Mouse (Mus musculus) midbrain, embryonic 15.5 days (tissue): ENCODE data around the gene Ttc33. TPM values are rescaled to one million over a fixed set of nuclear protein-coding genes. Genes with fewer than 3 reads are reported as not detected.
A peak's percentile ranks its signal among the peaks of the same experiment; 100 is the strongest.
"Not testable (repeated sequence)": the region's sequence is repeated elsewhere in the genome, so short reads cannot be mapped to it uniquely, and the experiment has no call there.

ENCODE experiments used
- ATAC-seq: fragments of 200-750 bp; cut with Nextera tagmentation; replicated peaks from 2 replicates; pipeline ENCODE4 v1.8.0; 2017; ENCODE audit warnings: moderate TSS enrichment
- H3K27ac ChIP-seq: fragments of 300-500 bp; sonication (generic); 2 replicates; pipeline ENCODE4 v1.5.1; 2015; ENCODE audit warnings: mild to moderate bottlenecking, inconsistent platforms
- H3K27me3 ChIP-seq: fragments of 300-500 bp; sonication (generic); replicated peaks from 2 replicates; pipeline ENCODE4 v1.6.1; 2015; ENCODE audit warnings: inconsistent platforms
- H3K36me3 ChIP-seq: fragments of 300-500 bp; sonication (generic); replicated peaks from 2 replicates; pipeline ENCODE4 v1.6.1; 2015; ENCODE audit warnings: inconsistent platforms
- H3K4me1 ChIP-seq: fragments of 300-500 bp; sonication (generic); 2 replicates; pipeline ENCODE4 v1.6.1; 2015; ENCODE audit warnings: inconsistent platforms
- H3K4me2 ChIP-seq: fragments of 300-500 bp; sonication (generic); 2 replicates; pipeline ENCODE4 v1.6.1; 2015; ENCODE audit warnings: inconsistent platforms, mild to moderate bottlenecking, moderate library complexity
- H3K4me3 ChIP-seq: fragments of 300-500 bp; sonication (generic); 2 replicates; pipeline ENCODE4 v1.5.1; 2015; ENCODE audit warnings: mild to moderate bottlenecking, inconsistent platforms
- H3K9ac ChIP-seq: fragments of 300-500 bp; sonication (generic); 2 replicates; pipeline ENCODE4 v1.6.1; 2015; ENCODE audit warnings: mild to moderate bottlenecking, inconsistent platforms
- H3K9me3 ChIP-seq: fragments of 300-500 bp; sonication (generic); 2 replicates; pipeline ENCODE4 v1.6.1; 2016; ENCODE audit warnings: inconsistent platforms
- WGBS: fragments of 180-500 bp; shearing (Covaris S2); methylation state at CpG from one replicate; pipeline ENCODE4 v1.1.7; 2015; ENCODE audit warnings: mixed read lengths; 5-methylcytosine and 5-hydroxymethylcytosine counted together
- polyA plus RNA-seq: library from polyadenylated mRNA; unstranded; fragments of >200 nt; fragmentation: Nextera tagmentation; extraction: Ambion mirVana; gene quantifications from 2 replicates; pipeline ENCODE4 v1.2.1, GENCODE M21; 2015

The Ttc33 gene
- polyA plus RNA-seq, 1 experiment from 2014 or later: 56.1 TPM

GRCm38 (mm10) chr15:5189504-5190093 is 4.3 kb downstream of the Ttc33 start:
- peaks cover 11% of the 10 kb centered on the region for H3K4me1 ChIP-seq
- no peak for ATAC-seq
- no peaks in the 10 kb centered on the region for H3K27me3 ChIP-seq
- H3K4me2 ChIP-seq: no peak overlapping the region
- WGBS: 78% methylated on average over 10 of the region's 10 CpGs
- H3K4me3 ChIP-seq: no peak overlapping the region
- no peak overlapping the region for H3K27ac ChIP-seq
- 0 out of 2 replicates have a peak, but pooled peaks cover 9% of the 10 kb centered on the region for H3K36me3 ChIP-seq
- no peaks in the 10 kb centered on the region for H3K9me3 ChIP-seq
- no peak overlapping the region for H3K9ac ChIP-seq

GRCm38 (mm10) chr15:5193833-5194232 is 8.5 kb downstream of the Ttc33 start:
- Histone ChIP-seq H3K9me3 (no peaks in the 10 kb centered on the region), H3K9ac (no peak overlapping the region), H3K27me3 (no peaks in the 10 kb centered on the region), H3K27ac (no peak overlapping the region), H3K36me3 (0 out of 2 replicates have a peak, but pooled peaks cover 9% of the 10 kb centered on the region), H3K4me1 (no peaks in the 10 kb centered on the region), H3K4me2 (no peak overlapping the region), H3K4me3 (no peak overlapping the region)
- 85% methylated on average over 3 of the region's 3 CpGs for WGBS
- 0 out of 2 replicates have a peak, but pooled peaks have one; percentile 12 for ATAC-seq

- Histone ChIP-seq H3K9ac (no peak overlapping the region), H3K27me3 (no peaks in the 10 kb centered on the region), H3K4me3 (no peak overlapping the region), H3K4me1 (no peaks in the 10 kb centered on the region), H3K9me3 (no peaks in the 10 kb centered on the region), H3K36me3 (0 out of 2 replicates have a peak, but pooled peaks cover 9% of the 10 kb centered on the region), H3K4me2 (no peak overlapping the region), H3K27ac (no peak overlapping the region)
- no peak for ATAC-seq
- 92% methylated on average over 6 of the region's 6 CpGs for WGBS
These were observed 9.1 kb downstream of the Ttc33 start for GRCm38 (mm10) chr15:5194446-5194845.

GRCm38 (mm10) chr15:5194931-5195330 is 9.6 kb downstream of the Ttc33 start:
- ATAC-seq: no peak
- H3K9me3 ChIP-seq: no peaks in the 10 kb centered on the region
- no peak overlapping the region for H3K9ac ChIP-seq
- no peak overlapping the region for H3K27ac ChIP-seq
- H3K4me1 ChIP-seq: no peaks in the 10 kb centered on the region
- no peaks in the 10 kb centered on the region for H3K27me3 ChIP-seq
- H3K4me2 ChIP-seq: no peak overlapping the region
- H3K36me3 ChIP-seq: 0 out of 2 replicates have a peak, but pooled peaks cover 9% of the 10 kb centered on the region
- H3K4me3 ChIP-seq: no peak overlapping the region
- WGBS: 93% methylated on average over 9 of the region's 9 CpGs

- WGBS: 69% methylated on average over 4 of the region's 4 CpGs
- H3K27me3 ChIP-seq: no peaks in the 10 kb centered on the region
These were observed 10.7 kb downstream of the Ttc33 start for GRCm38 (mm10) chr15:5195987-5196514.

GRCm38 (mm10) chr15:5196691-5197090 is 11.4 kb downstream of the Ttc33 start:
- no peaks in the 10 kb centered on the region for H3K27me3 ChIP-seq
- ATAC-seq: no peak

More at GRCm38 (mm10) chr15:5195987-5196514, 10.7 kb downstream of the Ttc33 start:
- Histone ChIP-seq H3K4me3 (no peak overlapping the region), H3K4me2 (no peak overlapping the region), H3K4me1 (no peaks in the 10 kb centered on the region), H3K9ac (no peak overlapping the region), H3K36me3 (0 out of 2 replicates have a peak, but pooled peaks cover 1% of the 10 kb centered on the region), H3K9me3 (no peaks in the 10 kb centered on the region), H3K27ac (no peak overlapping the region)
- no peak for ATAC-seq

GRCm38 (mm10) chr15:5205222-5205621 is 19.9 kb downstream of the Ttc33 start:
- Histone ChIP-seq H3K4me1 (no peaks in the 10 kb centered on the region), H3K9me3 (no peaks in the 10 kb centered on the region), H3K27me3 (no peaks in the 10 kb centered on the region), H3K9ac (no peak overlapping the region), H3K4me3 (no peak overlapping the region), H3K27ac (no peak overlapping the region), H3K4me2 (no peak overlapping the region), H3K36me3 (no peaks in the 10 kb centered on the region)
- ATAC-seq: no peak
- 92% methylated on average over 9 of the region's 9 CpGs for WGBS

More at GRCm38 (mm10) chr15:5196691-5197090, 11.4 kb downstream of the Ttc33 start:
- no peak overlapping the region for H3K4me2 ChIP-seq
- H3K4me3 ChIP-seq: no peak overlapping the region
- 79% methylated on average over 4 of the region's 4 CpGs for WGBS
- H3K4me1 ChIP-seq: no peaks in the 10 kb centered on the region
- no peak overlapping the region for H3K9ac ChIP-seq
- no peaks in the 10 kb centered on the region for H3K36me3 ChIP-seq
- no peaks in the 10 kb centered on the region for H3K9me3 ChIP-seq
- H3K27ac ChIP-seq: no peak overlapping the region

- no peak overlapping the region for H3K9ac ChIP-seq
- no peak overlapping the region for H3K4me3 ChIP-seq
- no peak overlapping the region for H3K27ac ChIP-seq
- WGBS: 93% methylated on average over 3 of the region's 3 CpGs
- ATAC-seq: no peak
- H3K27me3 ChIP-seq: no peaks in the 10 kb centered on the region
- no peaks in the 10 kb centered on the region for H3K36me3 ChIP-seq
- no peaks in the 10 kb centered on the region for H3K4me1 ChIP-seq
- no peak overlapping the region for H3K4me2 ChIP-seq
- H3K9me3 ChIP-seq: no peaks in the 10 kb centered on the region
These were observed 23.8 kb downstream of the Ttc33 start for GRCm38 (mm10) chr15:5209116-5209515.

- ATAC-seq: 0 out of 2 replicates have a peak, but pooled peaks have one; percentile 14
- H3K9me3 ChIP-seq: no peaks in the 10 kb centered on the region
- no peak overlapping the region for H3K4me3 ChIP-seq
- no peak overlapping the region for H3K4me2 ChIP-seq
- no peaks in the 10 kb centered on the region for H3K4me1 ChIP-seq
- H3K36me3 ChIP-seq: no peaks in the 10 kb centered on the region
- H3K27ac ChIP-seq: no peak overlapping the region
- 85% methylated on average over 6 of the region's 6 CpGs for WGBS
- H3K9ac ChIP-seq: no peak overlapping the region
- no peaks in the 10 kb centered on the region for H3K27me3 ChIP-seq
These were observed 35.2 kb downstream of the Ttc33 start for GRCm38 (mm10) chr15:5220491-5220890.

- H3K36me3 ChIP-seq, H3K4me2 ChIP-seq, H3K9ac ChIP-seq, H3K27ac ChIP-seq, H3K9me3 ChIP-seq, ATAC-seq, H3K4me3 ChIP-seq, H3K27me3 ChIP-seq, H3K4me1 ChIP-seq: not testable (repeated sequence)
- WGBS: 87% methylated on average over 10 of the region's 10 CpGs
These were observed 45.4 kb downstream of the Ttc33 start for GRCm38 (mm10) chr15:5230746-5231145.

GRCm38 (mm10) chr15:5234659-5235058 is 49.3 kb downstream of the Ttc33 start:
- ATAC-seq: no peak
- Histone ChIP-seq H3K4me2 (no peak overlapping the region), H3K4me3 (no peak overlapping the region), H3K4me1 (no peaks in the 10 kb centered on the region), H3K27me3 (no peaks in the 10 kb centered on the region), H3K9ac (no peak overlapping the region), H3K27ac (no peak overlapping the region), H3K36me3 (no peaks in the 10 kb centered on the region), H3K9me3 (no peaks in the 10 kb centered on the region)
- 88% methylated on average over 16 of the region's 16 CpGs for WGBS

- H3K4me2 ChIP-seq: no peak overlapping the region
- no peaks in the 10 kb centered on the region for H3K9me3 ChIP-seq
- H3K9ac ChIP-seq: no peak overlapping the region
- no peaks in the 10 kb centered on the region for H3K36me3 ChIP-seq
- no peak overlapping the region for H3K4me3 ChIP-seq
- no peaks in the 10 kb centered on the region for H3K4me1 ChIP-seq
- no peak overlapping the region for H3K27ac ChIP-seq
- H3K27me3 ChIP-seq: peaks cover 5% of the 10 kb centered on the region; the same call in 1 of the 2 replicates
- ATAC-seq: no peak
- whole genome bisulfite sequencing: 52% methylated on average over 8 of the region's 8 CpGs
These were observed 50.2 kb downstream of the Ttc33 start for GRCm38 (mm10) chr15:5235527-5235926.

GRCm38 (mm10) chr15:5236538-5236937 is 51.2 kb downstream of the Ttc33 start:
- peak; percentile 87 for ATAC-seq
- Histone ChIP-seq H3K4me2 (no peak overlapping the region), H3K4me3 (no peak overlapping the region), H3K27me3 (peaks cover 12% of the 10 kb centered on the region), H3K4me1 (no peaks in the 10 kb centered on the region), H3K27ac (no peak overlapping the region), H3K36me3 (no peaks in the 10 kb centered on the region), H3K9me3 (no peaks in the 10 kb centered on the region), H3K9ac (no peak overlapping the region)
- WGBS: 16% methylated on average over 6 of the region's 6 CpGs
